Mouse (Mus musculus) heart, postnatal 4 days (tissue): Measurements from ENCODE around the gene Bcl3. TPM values are rescaled to one million over a fixed set of nuclear protein-coding genes. Genes with fewer than 3 reads are reported as not detected.

ENCODE experiments used
- DNase-seq: peaks from one replicate; pipeline ENCODE4 v3.0.0; 2021
- total RNA-seq, 2 experiments: library from RNA; stranded (reverse); gene quantifications; 2 replicates each; pipeline ENCODE4 v1.2.3; 2021

The Bcl3 gene
- 1 to 10 TPM; 4.0 TPM for total RNA-seq

DNA sequence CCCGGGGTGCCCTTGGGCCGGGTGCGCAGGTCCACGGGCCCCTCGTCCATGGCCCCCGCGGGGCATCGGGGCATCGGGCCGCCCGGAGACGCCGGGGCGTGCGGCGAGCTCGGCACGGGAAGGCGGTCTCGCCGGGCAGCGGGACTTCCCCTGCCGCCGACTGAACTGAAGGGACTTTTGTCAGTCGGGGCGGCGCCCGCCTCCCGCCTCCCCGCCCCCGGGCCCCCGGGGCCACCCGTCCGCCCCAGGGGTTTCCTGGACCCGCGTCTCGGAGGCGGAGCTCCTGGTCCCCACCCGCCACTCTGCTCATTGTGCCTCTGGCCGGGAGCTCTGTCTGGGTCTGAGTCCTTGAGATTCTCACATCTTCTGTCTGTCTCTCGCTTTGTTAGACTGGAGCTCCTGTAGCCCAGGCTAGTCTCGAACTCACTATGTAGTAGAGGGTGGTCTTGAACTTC lies at the start of gene Bcl3:
Bcl3 (minus strand) TSS at position 167 of the 455 bp plus-strand sequence.
- DNase-seq: peak; percentile 72

DNA sequence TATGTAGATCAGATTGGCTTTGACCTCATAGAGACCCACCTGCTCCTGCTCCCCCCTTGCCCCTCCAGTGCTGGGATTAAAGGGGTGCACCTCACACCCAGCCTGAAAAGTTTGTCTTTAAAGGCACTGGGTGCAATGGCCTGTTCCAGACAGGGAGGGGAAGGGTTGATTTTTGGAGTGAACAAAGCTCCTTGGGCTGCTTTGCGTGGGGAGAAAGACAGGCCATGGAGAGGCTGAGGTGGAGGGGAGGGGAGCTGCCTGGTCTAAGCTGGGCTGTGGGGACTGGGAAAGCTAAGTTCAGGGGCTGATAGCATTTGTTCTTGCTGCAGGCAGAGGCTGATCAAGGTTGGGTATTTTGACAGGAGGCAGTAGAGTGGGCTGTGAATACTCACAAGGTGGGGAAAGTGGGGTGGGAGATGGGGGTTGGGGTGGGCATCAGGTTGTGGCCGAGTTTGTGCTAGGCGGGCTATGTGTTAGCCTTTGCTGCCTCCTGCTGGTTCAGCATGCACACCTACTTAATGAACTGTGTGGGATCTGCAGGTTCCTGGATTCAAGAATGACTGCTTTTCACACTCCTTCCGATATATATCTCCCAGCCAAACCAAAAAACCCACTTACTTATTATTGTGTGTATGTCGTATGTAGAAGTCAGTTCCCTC lies 49.5 kb upstream of the Bcl3 start:
- DNase-seq: peak; percentile 67

DNA sequence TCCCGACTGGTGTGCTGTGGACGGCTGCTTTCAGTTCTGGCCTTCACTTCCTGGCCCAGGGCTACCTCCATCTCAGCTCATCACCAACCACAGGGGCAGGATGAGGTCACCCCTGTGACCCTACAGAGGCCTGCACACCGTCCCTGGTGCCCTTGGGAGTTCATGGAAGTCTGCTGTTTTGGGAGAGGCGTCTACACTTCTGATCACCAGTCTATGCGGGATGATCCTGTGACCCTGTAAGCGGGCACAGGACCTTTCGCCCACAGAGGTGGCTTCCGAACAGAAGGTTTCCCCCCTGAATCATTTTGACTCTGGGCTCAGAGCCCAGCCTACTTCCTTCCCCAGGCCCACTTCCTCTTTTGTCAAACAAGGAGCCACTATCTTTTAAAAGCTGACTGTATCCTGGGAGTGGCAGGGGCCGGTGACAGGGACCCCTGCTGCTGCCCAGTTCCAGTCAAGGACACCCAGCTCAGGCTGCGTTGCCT lies 48.6 kb upstream of the Bcl3 start:
- no peak for DNase-seq

DNA sequence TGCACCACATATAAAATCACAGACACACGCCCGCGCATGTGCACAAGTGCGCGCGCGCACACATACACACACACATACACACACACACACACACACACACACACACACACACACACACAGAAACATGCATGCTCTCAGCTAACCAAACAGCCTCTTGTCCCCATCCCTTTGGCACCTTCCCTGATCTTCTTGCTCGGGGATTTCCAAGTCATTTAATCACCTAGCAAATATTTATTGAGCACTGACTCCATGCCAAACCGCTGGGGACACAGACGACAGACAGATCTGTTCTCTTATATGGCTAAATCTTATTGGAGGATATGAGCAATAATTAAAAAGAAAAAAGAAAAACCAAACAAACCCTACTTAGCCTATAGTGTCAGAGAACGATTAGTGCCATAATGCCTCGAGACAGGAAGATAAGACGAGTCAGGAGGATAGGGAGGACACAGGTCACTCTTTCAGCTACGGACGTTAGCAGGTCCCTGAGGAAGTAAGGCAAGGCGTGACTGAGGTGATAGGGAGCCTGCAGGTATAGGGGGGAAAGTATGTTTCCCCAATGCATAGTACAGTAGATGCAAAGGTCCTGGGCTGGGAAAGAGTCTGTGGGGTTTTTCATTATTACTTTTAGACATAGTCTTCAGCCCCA lies 45.3 kb upstream of the Bcl3 start:
- DNase-seq: no peak

DNA sequence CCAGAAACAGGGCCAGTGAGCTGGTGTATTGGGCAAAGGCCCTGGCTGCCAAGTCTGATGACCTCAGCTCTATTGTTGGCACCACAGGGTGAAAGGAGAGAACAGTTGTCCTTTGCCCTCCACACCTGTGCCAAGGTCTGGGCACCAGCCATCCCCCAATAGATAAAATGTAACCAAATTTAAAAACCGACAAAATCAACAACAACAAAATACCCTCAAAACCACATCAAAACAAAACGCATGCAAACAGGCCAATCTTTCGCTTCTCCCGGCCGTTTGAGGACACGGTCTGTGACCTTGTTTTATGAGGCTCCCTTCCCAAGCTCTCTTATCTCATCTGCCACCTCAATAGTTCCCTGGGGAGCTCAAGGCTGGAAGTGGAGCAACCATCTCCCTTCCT lies 43.9 kb upstream of the Bcl3 start:
- no peak for DNase-seq

DNA sequence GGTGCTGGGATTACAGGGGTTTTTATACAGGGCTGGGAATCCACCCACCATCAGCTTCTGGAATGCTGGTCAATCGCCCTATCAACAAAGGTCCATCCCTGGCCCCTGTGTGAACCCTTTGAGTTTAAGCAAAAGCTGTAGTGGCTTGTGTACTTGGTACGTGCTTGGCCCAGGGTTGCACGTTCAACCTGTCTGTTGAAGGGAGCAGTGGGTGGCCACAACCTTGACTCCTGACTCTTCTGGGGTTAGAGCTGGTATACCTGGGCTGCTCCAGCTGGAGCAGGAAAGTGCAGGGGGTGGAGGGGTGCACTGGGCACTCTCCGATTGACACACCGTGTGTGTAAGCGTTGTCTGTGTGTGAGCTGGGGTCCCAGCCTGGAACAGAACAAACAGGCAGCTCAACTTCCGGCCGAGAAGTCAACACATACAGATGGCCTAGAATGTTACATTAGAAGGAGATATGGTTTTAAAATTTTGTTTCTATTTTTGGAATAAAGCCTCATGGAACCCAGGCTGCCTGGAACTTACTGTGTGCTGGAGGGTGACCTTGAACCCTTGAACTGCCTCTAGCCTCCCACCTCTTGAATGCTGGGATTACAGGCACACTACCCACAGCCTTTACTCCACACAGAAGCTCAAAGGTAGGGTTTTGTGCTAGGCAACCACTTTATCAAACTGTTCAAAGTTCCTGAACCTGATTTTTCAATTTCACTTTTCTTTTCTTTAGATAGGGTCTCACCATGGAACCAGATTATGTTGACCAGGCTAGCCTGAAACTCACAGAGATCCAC lies 42.9 kb upstream of the Bcl3 start:
- DNase-seq: no peak

DNA sequence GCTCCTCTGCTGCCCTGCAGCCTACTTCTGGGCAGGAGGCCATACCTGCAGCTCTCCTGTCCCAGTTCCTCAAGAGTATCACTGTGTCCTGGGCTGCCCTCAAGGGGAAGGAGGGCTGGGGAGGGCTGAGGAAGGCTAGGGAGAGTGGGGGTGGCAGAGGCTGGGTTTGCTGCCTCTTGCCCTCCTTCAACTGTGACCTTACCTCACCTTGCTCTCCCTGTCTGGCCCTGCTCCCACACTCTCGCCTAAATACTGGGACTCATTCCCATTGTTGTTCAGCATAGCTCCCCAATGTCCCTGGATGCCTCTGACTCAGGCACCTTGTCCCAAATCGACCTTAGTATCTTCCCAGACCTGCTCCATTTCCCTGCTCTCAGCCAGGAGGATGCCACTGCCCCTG lies 41.7 kb upstream of the Bcl3 start:
- DNase-seq: peak; percentile 54

DNA sequence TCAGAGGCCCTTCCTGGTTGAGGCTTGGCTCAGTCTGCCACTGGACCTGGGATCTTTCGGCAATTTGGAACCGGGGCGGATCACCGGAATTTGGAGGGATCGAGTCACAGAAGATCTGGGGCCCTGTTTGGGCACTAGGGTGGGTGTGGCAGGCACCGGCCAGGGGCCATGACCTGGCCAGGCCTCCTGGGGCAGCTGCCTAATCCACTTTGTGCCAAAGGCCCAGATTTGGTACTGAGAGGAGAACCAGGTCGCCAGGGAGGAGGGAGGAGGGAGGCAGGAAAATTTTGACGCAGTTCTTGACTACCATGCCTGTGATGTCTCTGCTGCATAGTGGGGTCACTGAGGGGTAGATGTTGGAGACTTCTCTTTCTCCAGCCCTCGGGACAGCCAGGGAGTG lies 38.6 kb upstream of the Bcl3 start, which contains the start of gene Ceacam16:
Ceacam16 (minus strand) TSS at position 101 of the 400 bp plus-strand sequence.
- no peak for DNase-seq

DNA sequence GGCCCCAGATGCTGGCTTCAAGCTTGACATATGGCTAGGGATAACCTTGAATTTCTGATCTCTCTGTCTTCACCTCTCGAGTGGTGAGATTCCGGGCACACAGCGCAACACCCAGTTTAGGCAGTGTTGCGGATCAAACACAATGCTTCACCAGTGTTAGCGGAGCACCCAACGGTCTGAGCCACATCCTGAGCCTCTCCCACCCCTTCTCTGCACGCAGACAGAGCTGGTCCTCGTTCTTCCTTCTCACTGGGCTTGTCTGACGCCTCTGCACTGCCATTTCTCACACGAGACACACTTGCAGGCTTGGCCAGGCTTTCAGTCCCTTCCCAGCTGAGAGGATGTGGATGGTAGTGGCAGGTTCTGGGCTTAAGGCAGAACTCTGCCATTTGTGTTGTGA lies 37.2 kb upstream of the Bcl3 start:
- no peak for DNase-seq

DNA sequence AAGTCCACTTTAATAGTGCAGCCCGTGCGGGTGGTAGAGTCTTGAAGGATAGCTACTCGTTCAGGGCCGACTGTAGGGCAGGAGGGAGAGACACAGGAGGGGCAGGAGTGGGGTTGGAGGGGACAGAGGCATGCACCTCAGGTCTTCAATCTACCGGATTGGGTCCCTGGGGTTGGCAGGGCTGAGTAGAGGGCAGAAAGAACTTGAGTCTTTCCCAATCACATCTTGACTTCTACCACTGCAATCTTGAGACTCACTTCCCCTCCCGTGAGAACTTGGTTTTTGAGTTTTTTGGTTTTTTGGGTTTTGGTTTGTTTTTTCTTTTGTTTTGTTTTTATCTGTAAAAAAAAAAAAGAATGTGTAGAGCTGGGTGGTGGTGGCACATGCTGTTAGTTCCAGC lies 33.7 kb upstream of the Bcl3 start:
- no peak for DNase-seq

DNA sequence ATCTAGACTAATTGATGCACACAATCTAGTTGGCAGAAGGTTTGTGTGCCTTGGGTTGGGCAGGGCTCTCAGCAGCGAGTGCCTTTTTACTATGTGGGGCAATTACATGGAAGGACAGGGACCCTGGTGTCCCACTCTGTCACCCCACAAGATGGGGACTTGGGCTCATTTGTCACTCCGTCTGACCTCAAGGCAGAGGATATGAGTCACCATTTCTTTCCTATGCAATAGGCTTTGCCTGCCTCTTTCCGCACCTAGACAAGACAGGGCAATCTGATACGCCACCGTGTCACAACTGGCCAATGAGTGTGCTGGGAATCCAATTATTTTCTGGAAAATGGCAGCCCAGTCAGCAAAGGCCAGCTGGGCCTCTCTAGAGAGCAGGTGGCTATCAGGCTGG lies 33.1 kb upstream of the Bcl3 start:
- DNase-seq: no peak

DNA sequence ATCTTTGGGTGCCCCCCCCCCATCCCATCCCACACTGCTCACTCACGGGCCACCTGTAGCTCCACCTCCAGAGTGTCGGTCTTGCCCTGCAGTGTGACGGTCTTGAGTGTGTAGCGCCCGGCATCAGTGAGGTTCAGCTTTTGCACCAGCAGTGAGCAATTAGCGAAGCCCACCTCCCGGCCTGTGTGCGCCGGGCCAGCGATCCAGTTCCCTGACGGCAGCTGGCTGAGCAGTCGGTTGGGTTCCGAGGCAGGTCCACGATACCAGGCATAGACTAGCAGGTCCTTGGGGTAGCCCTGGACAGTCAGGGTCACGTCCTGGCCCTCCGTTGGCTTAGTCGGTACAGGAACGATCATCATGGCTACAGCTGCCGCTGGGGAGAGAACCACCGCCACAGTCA lies 31.0 kb upstream of the Bcl3 start:
- no peak for DNase-seq

DNA sequence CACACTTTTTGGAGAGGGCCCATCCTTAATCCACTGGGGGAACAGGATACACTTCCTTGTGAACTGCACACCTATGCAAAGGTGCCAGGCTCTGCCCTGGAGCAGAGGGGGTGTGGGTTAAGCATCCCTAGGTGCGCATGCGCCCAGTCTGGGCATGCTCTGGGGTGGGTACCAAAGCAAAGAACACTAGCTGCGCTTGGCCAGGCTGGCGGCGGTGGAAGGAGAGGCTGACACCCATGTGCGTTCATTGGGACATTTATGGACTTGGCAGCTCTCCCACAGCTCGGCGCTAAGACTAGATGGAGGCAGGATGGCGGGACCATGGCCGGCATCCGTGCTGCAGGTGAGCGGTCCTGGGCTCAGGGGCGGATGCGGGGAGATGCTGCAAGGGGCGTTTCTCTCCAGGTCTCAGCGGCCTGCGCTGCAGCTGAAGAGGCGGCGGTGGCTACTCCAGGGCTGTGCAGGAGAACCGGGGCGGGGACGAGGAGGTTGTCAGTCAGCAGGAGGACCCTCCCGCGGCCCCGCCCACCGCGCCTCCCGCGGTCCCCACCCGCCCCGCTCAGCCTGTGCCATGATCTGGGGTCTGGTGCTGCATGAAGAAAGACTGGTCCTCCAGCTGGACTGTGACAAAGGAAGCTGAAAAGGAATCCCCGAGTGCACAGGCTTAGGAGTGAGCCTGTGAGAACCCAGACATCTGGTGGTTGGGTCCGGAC lies 29.4 kb upstream of the Bcl3 start, which contains the start of gene Gm19345:
Gm19345 (plus strand) TSS at position 146 of the 713 bp plus-strand sequence.
- DNase-seq: no peak

DNA sequence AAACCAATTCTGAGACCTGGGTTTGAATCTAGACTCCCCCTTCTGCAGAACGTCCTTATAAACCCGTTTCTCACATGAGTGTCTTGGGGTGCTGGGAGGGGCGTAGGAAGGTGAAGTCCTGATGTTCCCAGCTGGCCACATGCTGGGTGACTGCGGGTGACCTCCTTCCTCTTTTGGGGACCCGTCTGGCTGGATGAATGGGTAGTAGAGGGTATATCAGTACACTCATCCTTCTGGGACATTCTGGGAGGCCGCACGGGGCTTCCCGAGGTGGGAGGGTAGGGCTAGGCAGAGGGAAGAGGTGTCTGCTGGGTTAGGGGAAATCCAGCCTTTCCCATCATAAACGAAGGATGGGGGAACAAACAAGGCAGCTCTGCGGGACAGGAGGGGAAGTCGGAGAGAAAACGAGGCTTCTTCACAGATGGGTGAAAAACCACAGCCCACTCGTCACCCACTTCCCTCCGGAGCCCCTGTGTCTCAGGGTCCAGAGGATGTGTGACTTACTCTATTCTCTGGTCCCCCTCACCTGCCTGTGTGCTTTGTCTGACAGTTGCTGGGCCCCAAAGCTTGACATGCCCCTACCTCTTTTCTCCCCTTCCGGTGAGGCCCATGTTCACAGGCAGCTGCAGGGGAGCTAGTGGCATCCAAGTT lies 22.1 kb upstream of the Bcl3 start:
- no peak for DNase-seq

DNA sequence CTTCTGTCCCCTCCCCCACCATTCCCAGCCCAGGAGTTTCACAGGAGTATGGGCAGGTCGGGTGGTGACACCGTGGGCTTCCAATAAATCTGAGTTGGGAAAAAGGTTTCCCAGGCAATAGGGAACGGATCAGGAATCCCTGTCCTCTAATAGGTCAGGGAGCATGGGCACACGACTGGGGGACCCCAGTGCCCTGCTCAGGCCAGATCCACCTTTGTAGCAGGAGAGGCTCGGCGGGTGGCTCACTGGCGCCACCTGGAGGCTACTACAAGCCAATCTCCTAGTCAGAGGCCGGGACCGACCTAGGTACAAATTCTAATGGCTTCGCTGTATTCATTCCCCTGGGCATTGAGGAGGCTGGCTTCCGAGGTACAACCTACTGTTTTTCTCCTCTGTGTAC lies 21.0 kb upstream of the Bcl3 start:
- peak; percentile 85 for DNase-seq

DNA sequence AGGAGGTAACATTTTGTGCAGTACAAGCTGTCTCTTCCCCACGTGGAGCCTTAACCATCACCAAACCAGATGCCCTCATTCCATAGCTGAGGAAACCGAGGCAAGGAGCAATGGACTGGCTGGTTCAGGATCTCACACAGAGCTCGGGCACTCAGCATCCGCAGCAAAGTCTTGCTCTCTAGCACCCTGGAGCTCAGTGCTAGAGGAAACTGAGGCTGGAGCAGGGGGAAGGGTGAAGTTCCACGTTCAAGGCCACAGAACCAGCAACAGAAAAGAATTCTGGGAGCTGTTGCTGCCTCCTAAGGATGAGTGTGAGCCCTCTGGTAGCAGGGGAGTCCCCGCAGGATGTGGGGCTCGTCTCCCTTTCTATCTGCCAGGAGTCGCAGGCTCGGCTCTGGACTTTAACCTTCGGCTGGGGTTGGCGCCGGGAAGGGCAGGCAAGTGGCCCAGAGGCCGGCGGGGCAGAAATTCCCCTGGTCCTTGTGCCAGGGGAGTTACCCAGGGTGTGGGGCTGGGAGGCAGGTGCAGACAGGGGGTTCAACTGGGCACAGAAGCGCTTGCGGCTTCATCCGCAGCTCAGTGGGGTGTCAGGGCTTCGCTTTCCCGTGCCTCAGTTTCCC lies 20.4 kb upstream of the Bcl3 start:
- DNase-seq: no peak

DNA sequence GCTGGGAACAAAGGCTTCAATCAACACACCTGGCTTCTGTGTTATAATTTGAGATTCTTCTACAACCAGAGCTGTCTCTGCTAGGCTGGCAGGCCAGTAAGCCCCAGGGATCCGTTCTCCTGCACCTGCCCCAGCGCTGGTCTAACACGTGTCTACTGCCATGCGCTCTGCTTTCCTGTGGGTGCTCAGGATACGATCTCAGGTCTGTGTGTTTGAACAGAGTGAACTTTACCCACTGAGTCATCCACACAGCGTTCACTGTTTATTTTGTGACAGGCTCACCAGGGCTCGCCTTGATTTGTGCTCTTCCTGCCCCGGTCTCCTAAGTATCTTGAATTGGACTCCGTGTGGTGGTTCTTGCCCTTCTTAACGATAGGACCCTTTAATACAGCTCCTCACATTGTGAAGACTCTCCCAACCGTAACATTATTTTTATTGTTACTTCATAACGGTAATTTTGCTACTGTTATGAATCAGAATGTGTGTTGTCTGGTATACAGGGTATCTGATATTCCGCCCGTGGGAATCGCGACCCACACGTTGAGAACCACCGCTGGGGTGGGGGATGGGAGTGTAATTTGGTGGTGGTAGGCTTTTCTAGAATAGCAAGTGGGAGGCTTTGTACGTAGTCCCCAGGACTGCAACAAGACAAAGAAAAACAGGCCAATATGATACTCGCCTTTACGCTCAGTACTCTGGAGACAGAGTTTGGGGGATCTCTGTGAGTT lies 19.3 kb upstream of the Bcl3 start:
- no peak for DNase-seq

DNA sequence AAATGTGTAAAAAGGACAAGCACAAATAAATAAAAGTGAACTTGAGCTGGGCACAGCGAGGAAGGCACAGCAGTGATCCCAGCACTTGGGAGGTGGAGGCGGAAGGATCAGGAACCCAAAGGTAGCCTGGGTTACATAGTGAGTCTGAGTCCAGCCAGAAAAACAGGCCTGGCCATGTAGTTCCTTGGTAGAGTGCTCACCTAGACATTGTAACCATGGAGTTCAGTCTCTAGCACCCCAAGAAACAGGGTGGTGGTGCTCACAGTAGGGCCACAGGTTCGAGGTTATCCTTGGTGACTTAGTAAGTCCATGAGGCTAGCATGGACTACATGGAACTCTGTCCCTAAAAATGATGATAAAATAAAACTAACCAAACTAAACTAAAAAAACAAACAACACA lies 18.4 kb upstream of the Bcl3 start:
- no peak for DNase-seq

DNA sequence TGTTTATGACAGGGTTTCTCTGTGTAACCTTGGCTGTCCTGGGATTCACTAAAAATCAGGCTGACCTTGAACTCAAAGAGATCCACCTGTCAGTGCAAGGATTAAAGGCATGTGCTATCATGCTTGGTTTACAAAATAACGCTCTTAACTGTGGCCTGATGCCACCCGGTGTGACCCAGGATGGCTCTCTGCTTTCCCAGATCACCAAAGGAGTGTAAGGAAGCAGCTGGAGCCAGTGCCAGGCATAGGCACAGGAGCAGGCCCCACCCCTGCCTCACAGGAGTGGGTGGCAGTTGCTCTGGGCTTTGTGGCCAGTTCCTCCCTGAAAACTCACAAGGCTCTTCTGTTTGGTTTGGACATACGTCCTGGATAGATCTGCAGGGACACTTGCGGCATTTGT lies 17.8 kb upstream of the Bcl3 start:
- DNase-seq: no peak

DNA sequence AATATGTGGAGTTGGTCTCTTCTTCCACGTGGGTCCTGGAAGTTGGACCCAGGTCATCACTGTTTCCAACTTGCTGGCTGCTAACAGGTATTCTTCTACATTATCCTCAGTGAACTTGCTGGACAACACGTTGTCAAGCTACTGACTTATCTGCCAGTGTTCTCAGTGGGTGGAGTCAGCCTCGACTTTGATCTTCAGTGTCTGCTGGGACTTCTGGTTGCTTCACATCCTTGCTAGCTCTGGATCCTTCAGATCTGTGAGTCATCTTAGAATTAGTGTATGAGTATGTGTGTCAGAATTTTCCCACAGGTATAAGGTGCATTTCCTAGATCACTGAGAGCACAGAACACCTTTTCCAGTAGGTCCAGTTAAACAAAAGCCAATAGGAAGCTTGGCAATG lies 14.3 kb upstream of the Bcl3 start:
- no peak for DNase-seq

DNA sequence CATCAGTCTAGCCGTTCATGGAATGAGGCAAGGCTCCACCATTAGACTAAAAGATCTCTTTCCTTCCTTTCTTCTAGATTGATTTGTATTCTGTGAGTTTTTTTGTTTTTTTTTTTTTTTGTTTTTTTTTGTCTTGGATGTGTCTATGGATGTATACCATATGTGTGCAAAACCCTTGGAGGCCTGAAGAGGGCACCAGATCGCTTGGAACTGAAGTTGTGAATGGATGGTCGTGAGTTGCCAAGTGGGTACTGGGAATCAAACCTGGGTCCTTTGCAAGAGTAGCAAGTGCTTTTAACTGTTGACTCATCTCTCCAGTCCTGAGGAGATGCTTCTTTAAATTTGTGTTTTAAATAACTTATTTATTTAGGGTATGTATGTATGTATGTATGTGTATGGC lies 11.5 kb upstream of the Bcl3 start:
- DNase-seq: no peak
